Mouse (Mus musculus): ENCODE data around the gene Wbp1. TPM values are rescaled to one million over a fixed set of nuclear protein-coding genes. Genes with fewer than 3 reads are reported as not detected.
A peak's percentile ranks its signal among the peaks of the same experiment; 100 is the strongest.

Wbp1 gene
- total RNA-seq, 1 experiment = 47.5 TPM

GRCm38 (mm10) chr6:83145209-83145608 lies 23.9 kb upstream of the Wbp1 start:
- DNase-seq (ENCODE audit: low read depth, low spot score) = no peak
- Histone ChIP-seq H3K4me1 (ENCODE audit: control insufficient read depth in 2 of 2, insufficient read depth in 2 of 2, low read length in 2 of 2, poor library complexity in 1 of 2) (peaks cover 1 to 8% of the 10 kb centered on the region in 2 experiments; a peak in 2 of 4 replicates), H3K9me3 (ENCODE audit: control insufficient read depth, insufficient read depth, low read depth, low read length) (no peaks in the 10 kb centered on the region), H3K27ac (ENCODE audit: insufficient read depth, low read depth, low read length, poor library complexity, severe bottlenecking) (no peak overlapping the region), H3K4me3 (ENCODE audit: insufficient read depth in 1 of 2, low read depth in 1 of 2, low read length in 2 of 2, poor library complexity in 1 of 2, severe bottlenecking in 1 of 2) (no peak overlapping the region), H3K9ac (ENCODE audit: insufficient read depth, low read depth, low read length, poor library complexity, severe bottlenecking) (no peak overlapping the region), H3K36me3 (ENCODE audit: control insufficient read depth, insufficient read depth, low read length, poor library complexity, severe bottlenecking) (no peaks in the 10 kb centered on the region)
- in situ Hi-C loops (cut with MboI; ENCODE audit: low sequenced_read_pairs in 2 of 2, unreplicated experiment in 2 of 2) = no loop called here
- no peak for TF ChIP-seq ZC3H11A (IDR thresholded peaks at IDR 0.05; ENCODE audit: borderline replicate concordance, low read depth, low read length)
- no peak for TF ChIP-seq MAFK (IDR thresholded peaks at IDR 0.05; ENCODE audit: insufficient read depth, low read depth, low read length)
- TF ChIP-seq HCFC1 (IDR thresholded peaks at IDR 0.05; ENCODE audit: borderline replicate concordance, insufficient read depth, low read length) = no peak
- TF ChIP-seq ZNF384 (IDR thresholded peaks at IDR 0.05; ENCODE audit: low read depth, low read length) = no peak
- no peak for TF ChIP-seq CHD2 (IDR thresholded peaks at IDR 0.05; ENCODE audit: low read depth, low read length)

- Histone ChIP-seq H3K4me3 (ENCODE audit: insufficient read depth in 1 of 2, low read depth in 1 of 2, low read length in 2 of 2, poor library complexity in 1 of 2, severe bottlenecking in 1 of 2) (peak overlapping the region in 1 of 2 experiments; percentile 50; a peak in 1 of 4 replicates), H3K27ac (ENCODE audit: insufficient read depth, low read depth, low read length, poor library complexity, severe bottlenecking) (no peak overlapping the region), H3K9ac (ENCODE audit: insufficient read depth, low read depth, low read length, poor library complexity, severe bottlenecking) (no peak overlapping the region), H3K9me3 (ENCODE audit: control insufficient read depth, insufficient read depth, low read depth, low read length) (no peaks in the 10 kb centered on the region), H3K4me1 (ENCODE audit: control insufficient read depth in 2 of 2, insufficient read depth in 2 of 2, low read length in 2 of 2, poor library complexity in 1 of 2) (peaks cover 9 to 10% of the 10 kb centered on the region in 2 experiments; a peak in 3 of 4 replicates), H3K36me3 (ENCODE audit: control insufficient read depth, insufficient read depth, low read length, poor library complexity, severe bottlenecking) (no peaks in the 10 kb centered on the region)
- in situ Hi-C loops (cut with MboI; ENCODE audit: low sequenced_read_pairs in 2 of 2, unreplicated experiment in 2 of 2) = no loop called here
- TF ChIP-seq CHD2 (IDR thresholded peaks at IDR 0.05; ENCODE audit: low read depth, low read length) = no peak
- no peak for TF ChIP-seq MAFK (IDR thresholded peaks at IDR 0.05; ENCODE audit: insufficient read depth, low read depth, low read length)
- TF ChIP-seq ZC3H11A (IDR thresholded peaks at IDR 0.05; ENCODE audit: borderline replicate concordance, low read depth, low read length) = no peak
- no peak for TF ChIP-seq HCFC1 (IDR thresholded peaks at IDR 0.05; ENCODE audit: borderline replicate concordance, insufficient read depth, low read length)
- no peak for TF ChIP-seq ZNF384 (IDR thresholded peaks at IDR 0.05; ENCODE audit: low read depth, low read length)
- DNase-seq (ENCODE audit: low read depth, low spot score) = no peak
Measured at GRCm38 (mm10) chr6:83142886-83143285, 21.5 kb upstream of the Wbp1 start.

GRCm38 (mm10) chr6:83142211-83142731 lies 20.9 kb upstream of the Wbp1 start:
- H3K4me1 ChIP-seq (ENCODE audit: control insufficient read depth in 2 of 2, insufficient read depth in 2 of 2, low read length in 2 of 2, poor library complexity in 1 of 2) = peaks cover 9% of the 10 kb centered on the region in 2 experiments; a peak in 3 of 4 replicates
- DNase-seq (ENCODE audit: low read depth, low spot score) = no peak
- no peaks in the 10 kb centered on the region for H3K36me3 ChIP-seq (ENCODE audit: control insufficient read depth, insufficient read depth, low read length, poor library complexity, severe bottlenecking)
- H3K4me3 ChIP-seq (ENCODE audit: insufficient read depth in 1 of 2, low read depth in 1 of 2, low read length in 2 of 2, poor library complexity in 1 of 2, severe bottlenecking in 1 of 2) = peak overlapping the region; percentile 50 to 52
- peak overlapping the region; percentile 50 for H3K9ac ChIP-seq (ENCODE audit: insufficient read depth, low read depth, low read length, poor library complexity, severe bottlenecking)
- in situ Hi-C loops (cut with MboI; ENCODE audit: low sequenced_read_pairs in 2 of 2, unreplicated experiment in 2 of 2) = no loop called here
- no peak overlapping the region for H3K27ac ChIP-seq (ENCODE audit: insufficient read depth, low read depth, low read length, poor library complexity, severe bottlenecking)
- no peaks in the 10 kb centered on the region for H3K9me3 ChIP-seq (ENCODE audit: control insufficient read depth, insufficient read depth, low read depth, low read length)
- TF ChIP-seq CHD2 (IDR thresholded peaks at IDR 0.05; ENCODE audit: low read depth, low read length) = peak; percentile 64; the same call in 1 of the 2 replicates
- no peak for TF ChIP-seq MAFK (IDR thresholded peaks at IDR 0.05; ENCODE audit: insufficient read depth, low read depth, low read length)

GRCm38 (mm10) chr6:83141636-83142035 lies 20.3 kb upstream of the Wbp1 start:
- Histone ChIP-seq H3K9me3 (ENCODE audit: control insufficient read depth, insufficient read depth, low read depth, low read length) (no peaks in the 10 kb centered on the region), H3K27ac (ENCODE audit: insufficient read depth, low read depth, low read length, poor library complexity, severe bottlenecking) (no peak overlapping the region), H3K9ac (ENCODE audit: insufficient read depth, low read depth, low read length, poor library complexity, severe bottlenecking) (no peak overlapping the region), H3K36me3 (ENCODE audit: control insufficient read depth, insufficient read depth, low read length, poor library complexity, severe bottlenecking) (no peaks in the 10 kb centered on the region), H3K4me3 (ENCODE audit: insufficient read depth in 1 of 2, low read depth in 1 of 2, low read length in 2 of 2, poor library complexity in 1 of 2, severe bottlenecking in 1 of 2) (peak overlapping the region in 1 of 2 experiments; percentile 50; a peak in 1 of 4 replicates), H3K4me1 (ENCODE audit: control insufficient read depth in 2 of 2, insufficient read depth in 2 of 2, low read length in 2 of 2, poor library complexity in 1 of 2) (peaks cover 5 to 9% of the 10 kb centered on the region in 2 experiments; a peak in 3 of 4 replicates)
- in situ Hi-C loops (cut with MboI; ENCODE audit: low sequenced_read_pairs in 2 of 2, unreplicated experiment in 2 of 2) = no loop called here
- DNase-seq (ENCODE audit: low read depth, low spot score) = no peak
- TF ChIP-seq MAFK (IDR thresholded peaks at IDR 0.05; ENCODE audit: insufficient read depth, low read depth, low read length) (no peak), ZC3H11A (IDR thresholded peaks at IDR 0.05; ENCODE audit: borderline replicate concordance, low read depth, low read length) (no peak), CHD2 (IDR thresholded peaks at IDR 0.05; ENCODE audit: low read depth, low read length) (no peak), HCFC1 (IDR thresholded peaks at IDR 0.05; ENCODE audit: borderline replicate concordance, insufficient read depth, low read length) (no peak), ZNF384 (IDR thresholded peaks at IDR 0.05; ENCODE audit: low read depth, low read length) (no peak)

- in situ Hi-C loops (cut with MboI; ENCODE audit: low sequenced_read_pairs in 2 of 2, unreplicated experiment in 2 of 2) = no loop called here
- no peak for DNase-seq (ENCODE audit: low read depth, low spot score)
- Histone ChIP-seq H3K9me3 (ENCODE audit: control insufficient read depth, insufficient read depth, low read depth, low read length) (no peaks in the 10 kb centered on the region), H3K27ac (ENCODE audit: insufficient read depth, low read depth, low read length, poor library complexity, severe bottlenecking) (no peak overlapping the region), H3K9ac (ENCODE audit: insufficient read depth, low read depth, low read length, poor library complexity, severe bottlenecking) (no peak overlapping the region), H3K4me1 (ENCODE audit: control insufficient read depth in 2 of 2, insufficient read depth in 2 of 2, low read length in 2 of 2, poor library complexity in 1 of 2) (peaks cover 3 to 10% of the 10 kb centered on the region in 2 experiments; a peak in 3 of 4 replicates), H3K36me3 (ENCODE audit: control insufficient read depth, insufficient read depth, low read length, poor library complexity, severe bottlenecking) (no peaks in the 10 kb centered on the region), H3K4me3 (ENCODE audit: insufficient read depth in 1 of 2, low read depth in 1 of 2, low read length in 2 of 2, poor library complexity in 1 of 2, severe bottlenecking in 1 of 2) (no peak overlapping the region)
- no peak for TF ChIP-seq HCFC1 (IDR thresholded peaks at IDR 0.05; ENCODE audit: borderline replicate concordance, insufficient read depth, low read length)
- no peak for TF ChIP-seq ZC3H11A (IDR thresholded peaks at IDR 0.05; ENCODE audit: borderline replicate concordance, low read depth, low read length)
- TF ChIP-seq ZNF384 (IDR thresholded peaks at IDR 0.05; ENCODE audit: low read depth, low read length) = no peak
- TF ChIP-seq MAFK (IDR thresholded peaks at IDR 0.05; ENCODE audit: insufficient read depth, low read depth, low read length) = no peak
- TF ChIP-seq CHD2 (IDR thresholded peaks at IDR 0.05; ENCODE audit: low read depth, low read length) = no peak
Measured at GRCm38 (mm10) chr6:83140044-83140443, 18.7 kb upstream of the Wbp1 start.

Measured in ES-E14 (cell line).